Mouse (Mus musculus) kidney, postnatal 4 days (tissue): ENCODE results near the gene Gkap1.

Experiments
- DNase-seq, 2 experiments: peaks; one replicate each; pipeline ENCODE4 v3.0.0; 2021; ENCODE audit warnings: mixed read lengths in 2 of 2

The Gkap1 gene

DNA sequence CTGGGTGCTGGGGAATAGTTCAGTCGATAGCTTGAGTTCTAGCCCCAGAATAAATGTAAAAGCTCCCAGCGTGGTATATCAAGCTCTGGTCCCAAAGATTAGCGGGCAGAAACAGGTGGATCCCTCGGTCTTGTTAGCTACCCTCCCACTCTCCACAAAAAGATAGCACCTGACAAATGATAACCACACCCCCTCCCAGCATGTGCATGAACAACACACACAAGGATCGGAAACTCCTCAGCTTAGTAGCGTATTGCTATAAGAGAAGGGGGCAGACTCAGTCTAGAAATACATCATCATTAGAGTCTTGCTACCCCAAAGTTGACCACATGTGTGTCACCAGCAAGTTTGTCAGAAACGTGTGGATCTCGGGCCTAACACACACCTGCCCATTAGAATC is at the start of gene Gkap1:
Gene Gkap1 (minus strand): TSS at position 101 of the 400 bp plus-strand sequence.
- DNase-seq: no peak

DNA sequence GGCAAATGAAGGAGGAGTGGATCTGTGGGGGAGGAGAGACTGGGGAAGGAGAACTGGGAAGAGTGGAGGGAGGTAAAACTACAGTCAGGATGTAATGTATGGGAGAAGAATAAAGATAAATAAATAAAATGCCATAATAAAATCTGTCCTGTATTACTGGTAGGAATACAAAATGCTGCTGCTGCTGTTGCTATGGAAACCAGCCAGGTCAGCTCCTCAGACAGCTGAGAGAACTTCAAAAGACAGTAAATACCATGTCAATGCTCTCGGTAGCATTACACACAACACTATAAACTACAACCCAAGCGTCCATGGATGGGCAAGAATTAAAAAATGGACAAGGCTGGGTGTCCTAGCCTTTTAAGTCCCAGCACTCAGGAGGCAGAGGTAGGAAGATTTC is 42.3 kb upstream of the Gkap1 start:
- no peak for DNase-seq

DNA sequence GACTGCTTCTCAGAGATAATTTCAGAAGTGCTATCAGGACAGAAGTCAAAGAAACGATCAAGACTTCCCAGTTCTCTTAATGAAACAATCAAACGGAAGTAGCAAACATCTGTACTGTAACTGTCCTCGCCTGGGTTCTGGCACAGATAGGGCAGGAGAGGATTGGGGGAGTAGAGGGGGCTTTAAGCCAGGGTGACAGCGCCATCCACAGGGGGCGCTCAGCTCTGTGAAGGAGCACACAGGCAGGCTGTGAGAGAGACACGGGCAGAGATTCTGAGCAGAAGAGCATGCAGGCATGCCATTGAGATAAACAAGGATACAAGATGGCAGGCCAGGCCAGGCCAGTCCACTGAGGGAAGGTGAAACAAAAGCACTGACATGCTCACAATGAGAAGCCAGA is 39.5 kb upstream of the Gkap1 start:
- no peak for DNase-seq

DNA sequence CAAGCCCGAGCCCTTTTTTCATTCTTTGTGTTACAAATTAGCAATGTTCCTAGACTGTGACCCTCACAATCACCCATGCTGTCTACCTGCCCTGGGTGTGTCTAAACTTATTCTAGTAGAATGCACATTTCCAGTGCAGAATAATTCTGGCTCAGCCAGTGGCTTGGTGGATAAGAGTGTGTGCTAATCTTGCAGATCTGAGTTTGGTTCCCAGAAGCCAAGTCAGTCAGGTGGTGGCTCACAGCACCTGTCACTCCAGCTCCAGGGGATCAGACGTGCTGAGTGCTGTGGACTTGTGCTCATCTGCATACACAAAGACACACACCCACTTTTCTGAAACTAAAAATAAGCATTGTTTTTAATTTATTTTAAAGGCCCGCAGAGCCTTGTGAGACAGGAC is 38.3 kb upstream of the Gkap1 start:
- no peak for DNase-seq

DNA sequence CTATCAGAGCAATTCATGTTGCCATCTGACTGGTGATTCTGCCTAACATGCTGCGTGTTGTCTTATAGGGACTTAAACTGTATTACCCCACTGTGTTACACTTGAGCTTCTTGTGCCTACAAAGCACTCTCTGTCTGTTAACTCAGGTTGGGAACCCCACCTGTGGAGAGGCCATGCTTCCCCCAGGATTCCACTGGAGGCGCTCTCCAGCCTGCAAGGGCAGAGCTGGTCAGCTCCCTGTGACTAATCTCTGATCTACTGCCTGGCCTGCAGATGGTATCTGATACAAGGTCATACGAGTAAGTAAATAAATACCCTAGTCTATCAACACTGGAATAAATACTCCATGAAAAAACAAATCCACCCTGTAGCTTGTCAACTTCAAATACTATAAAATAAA is 35.9 kb upstream of the Gkap1 start:
- peak; percentile 25 to 43 for DNase-seq

DNA sequence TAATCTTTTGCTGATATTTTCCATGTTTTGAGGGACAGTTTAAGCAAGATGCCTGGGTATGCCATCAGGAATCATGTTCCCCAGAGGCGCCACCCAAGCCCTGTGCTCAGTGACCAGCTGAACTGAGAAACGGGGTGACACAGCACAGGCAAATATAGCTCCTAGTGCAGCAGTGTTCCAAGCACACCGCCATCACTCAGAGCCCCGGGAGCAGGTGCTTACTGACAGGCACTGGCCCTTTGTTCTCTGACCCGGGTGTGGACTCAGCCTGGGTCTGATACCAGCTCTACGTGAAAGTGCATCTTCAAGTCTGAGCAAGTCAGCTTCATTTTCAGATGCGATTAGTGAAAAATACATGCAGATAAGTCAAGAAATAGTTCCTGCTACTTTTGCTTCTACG is 34.0 kb upstream of the Gkap1 start:
- no peak for DNase-seq

DNA sequence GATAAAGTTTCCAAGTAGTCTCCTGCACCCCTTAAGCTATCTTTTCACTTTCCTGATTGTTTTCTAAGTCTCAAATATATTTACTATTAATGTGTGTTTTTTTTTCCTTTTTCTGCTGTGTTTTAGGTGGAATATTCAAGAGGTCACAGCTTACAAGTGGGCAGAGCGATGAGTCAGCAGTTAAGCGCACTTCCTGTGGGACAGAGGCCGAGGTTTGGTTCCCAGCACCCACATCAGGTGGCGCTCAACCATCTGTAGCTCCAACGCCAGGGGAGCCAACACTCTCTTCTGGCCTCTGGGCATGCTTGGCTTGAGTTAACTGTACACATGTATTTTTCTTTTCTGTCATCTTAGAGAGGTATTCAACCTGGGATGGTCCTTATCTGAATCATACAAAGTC is 32.0 kb upstream of the Gkap1 start:
- DNase-seq: no peak

DNA sequence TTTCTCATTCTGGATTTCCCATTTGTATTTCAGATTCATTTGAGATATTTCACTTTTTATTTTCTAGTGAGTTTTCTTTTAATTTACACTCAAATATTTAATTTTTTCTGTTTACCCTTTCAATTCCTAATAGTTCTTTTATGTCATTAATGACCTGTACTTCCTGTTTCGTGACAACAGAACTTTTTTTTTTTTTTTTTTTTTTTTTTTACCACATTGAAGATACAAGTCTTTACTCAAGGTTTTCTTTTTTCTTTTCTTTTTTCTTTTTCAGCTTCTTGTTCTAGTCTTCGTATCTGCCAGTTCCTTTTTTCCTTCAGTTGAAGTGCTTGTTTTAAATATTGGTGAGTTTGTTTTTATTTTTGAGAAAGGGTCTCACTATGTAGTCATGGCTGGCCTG is 29.7 kb upstream of the Gkap1 start:
- no peak for DNase-seq

DNA sequence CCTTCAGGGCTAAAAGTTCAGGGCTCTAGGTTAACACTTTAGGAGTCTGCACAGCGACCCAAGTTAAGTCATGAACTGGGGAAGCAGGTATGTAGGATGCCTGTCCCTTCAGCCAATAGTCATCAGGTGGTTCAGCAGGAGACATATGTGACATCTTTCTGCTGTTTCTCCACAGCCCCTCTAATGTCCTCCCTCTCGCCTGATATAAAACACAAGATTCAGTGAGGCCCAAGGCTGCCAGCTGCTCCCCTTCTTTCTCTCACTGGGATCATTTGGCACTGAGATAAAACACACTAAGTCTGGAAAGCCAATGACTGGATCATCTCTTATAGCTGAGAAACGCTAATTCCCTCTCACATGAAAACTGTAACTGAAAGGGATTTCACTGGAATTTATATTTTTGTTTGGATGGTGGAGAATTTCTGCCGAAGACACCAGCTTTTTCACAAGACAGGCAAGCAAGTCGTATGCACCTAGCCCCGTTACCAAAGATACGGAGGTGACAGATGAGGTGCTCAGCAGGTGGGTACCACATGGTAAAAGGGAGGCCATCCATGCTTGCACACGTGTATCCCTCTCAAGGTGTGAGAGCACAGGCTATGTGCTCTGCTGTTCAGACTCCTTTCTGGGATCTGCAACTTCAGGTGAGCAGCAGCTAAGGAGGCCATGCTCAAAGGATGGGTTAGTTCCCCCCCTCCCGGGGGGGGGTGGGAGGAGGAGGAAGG is 27.1 kb upstream of the Gkap1 start:
- DNase-seq: no peak

DNA sequence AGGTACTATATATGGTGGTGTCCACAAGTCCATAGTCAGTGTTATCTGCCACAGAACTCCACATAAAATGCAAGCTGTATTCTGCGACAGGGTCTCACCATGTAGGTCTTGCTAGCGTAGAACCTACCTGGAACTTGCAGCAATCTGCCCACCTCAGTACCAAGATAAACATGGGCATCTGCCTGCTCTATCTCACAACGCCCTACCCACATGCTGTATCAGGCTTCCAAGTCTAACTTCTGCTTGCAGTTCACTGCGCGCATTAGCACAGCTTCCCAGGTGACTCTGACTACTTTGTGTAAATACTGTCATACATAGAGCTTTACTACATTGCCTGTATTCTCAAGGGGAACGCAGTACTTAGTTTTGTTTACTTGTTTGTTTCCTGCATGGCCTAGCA is 26.5 kb upstream of the Gkap1 start:
- DNase-seq: no peak

DNA sequence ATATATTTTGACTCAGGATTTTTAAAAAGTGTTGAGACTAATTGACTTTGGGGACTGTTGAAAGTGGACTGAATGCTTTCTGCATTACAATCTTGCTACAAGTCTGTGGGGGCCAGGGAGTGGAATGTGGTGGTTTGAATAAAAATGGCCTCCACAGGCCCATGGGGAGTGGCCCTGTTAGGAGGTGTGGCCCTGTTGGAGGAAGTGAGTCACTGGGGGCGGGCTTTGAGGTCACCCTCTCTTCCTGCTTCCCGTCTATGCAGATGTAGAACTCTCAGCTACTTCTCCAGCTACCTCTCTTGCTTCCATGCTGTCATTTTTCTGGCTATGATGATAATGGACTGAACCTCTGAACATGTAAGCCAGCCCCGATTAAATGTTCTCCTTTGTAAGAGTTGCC is 23.3 kb upstream of the Gkap1 start:
- DNase-seq: no peak

DNA sequence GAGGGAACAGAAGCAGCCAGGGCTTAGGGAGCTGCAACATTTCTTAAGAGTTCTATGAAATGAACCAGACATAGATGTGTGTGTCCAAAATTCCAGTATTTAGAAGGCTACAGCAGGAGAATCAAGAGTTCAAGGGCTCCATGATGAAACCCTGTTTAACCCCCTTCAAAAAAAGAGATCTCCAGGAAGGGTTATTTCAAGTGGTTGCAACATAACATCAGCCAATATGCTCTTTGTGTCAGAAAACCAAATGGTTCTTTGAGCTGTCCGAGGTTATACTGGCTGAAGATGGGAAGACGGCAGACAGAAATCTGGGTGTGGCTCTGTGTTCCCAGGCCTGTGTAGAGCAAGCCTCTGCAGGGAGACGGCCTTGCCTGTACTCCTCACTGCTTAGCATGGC is 20.1 kb upstream of the Gkap1 start:
- no peak for DNase-seq

DNA sequence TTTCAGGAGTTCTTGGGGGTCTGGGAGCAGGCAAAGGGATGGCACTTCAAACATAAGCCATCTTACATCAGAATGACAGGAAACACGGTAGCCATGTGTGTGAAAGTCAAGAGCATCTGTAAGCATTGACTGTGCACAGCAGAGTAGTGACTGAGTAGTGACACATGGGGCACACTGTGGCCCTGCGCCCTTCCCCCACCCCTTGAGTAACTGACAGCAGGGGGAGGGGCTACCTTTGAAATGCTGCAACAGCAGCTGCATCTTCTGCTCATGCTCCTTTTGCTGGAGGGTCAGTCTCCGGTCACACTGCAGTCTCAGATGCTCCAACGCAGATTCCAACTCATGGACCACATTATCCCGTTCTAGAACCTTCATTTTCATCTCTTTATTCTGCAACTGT is 17.3 kb upstream of the Gkap1 start:
- DNase-seq: no peak

DNA sequence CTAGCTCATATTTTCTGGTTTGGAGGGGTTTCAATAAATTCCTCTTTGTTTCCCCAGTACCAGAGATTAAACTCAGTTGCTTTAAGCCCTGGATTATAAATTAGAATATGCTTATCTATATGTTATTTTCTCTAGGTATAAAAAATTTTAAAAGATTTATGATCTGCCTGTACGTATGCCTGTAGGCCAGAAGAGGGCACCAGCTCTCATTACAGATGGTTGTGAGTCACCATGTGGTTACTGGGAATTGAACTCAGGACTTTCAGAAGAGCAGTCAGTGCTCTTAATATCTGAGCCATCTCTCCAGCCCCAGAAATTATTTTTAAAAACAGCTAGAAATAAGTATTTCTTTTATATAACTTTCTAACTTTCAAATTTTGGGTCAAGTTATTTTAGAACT is 13.8 kb upstream of the Gkap1 start:
- no peak for DNase-seq

DNA sequence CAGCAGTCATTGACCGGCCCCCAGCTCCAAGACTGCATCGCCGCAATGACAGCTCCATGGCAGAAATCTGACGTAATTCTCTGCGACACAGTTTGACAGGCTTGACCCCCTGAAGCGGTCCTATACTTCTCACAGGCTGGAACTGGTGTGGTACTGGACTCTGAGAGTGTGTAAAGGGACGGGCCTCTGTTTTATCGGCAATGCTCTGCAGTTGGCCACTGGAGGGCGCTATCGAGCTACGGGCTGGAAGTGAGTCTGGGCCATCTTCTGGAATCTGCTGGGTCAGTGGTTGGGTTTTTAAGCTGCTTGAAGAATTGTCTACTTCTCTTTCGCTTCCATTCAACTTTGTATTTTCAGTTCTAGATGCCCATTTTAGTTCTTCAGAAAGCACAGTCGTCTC is 12.3 kb upstream of the Gkap1 start:
- peak; percentile 92 to 95 for DNase-seq

DNA sequence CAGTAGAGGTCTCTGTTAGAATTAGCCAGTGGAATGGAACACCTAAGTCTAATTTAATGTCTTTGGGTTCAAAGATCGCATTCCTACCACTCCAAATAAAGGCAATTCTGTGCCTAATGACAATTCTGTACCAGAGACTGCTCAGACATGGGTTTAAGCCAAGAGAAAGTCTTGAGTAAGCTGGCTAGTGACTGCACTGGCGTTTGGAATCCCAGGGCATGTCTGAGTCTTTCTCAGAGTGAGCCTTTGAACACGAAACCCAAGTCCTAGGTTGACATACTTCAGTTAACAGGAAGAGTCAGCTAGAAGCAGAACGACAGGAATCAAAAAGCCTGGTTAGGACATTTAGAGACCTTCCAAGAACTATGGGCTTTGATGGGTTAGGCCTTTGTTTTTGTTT is 8.0 kb upstream of the Gkap1 start:
- no peak for DNase-seq

DNA sequence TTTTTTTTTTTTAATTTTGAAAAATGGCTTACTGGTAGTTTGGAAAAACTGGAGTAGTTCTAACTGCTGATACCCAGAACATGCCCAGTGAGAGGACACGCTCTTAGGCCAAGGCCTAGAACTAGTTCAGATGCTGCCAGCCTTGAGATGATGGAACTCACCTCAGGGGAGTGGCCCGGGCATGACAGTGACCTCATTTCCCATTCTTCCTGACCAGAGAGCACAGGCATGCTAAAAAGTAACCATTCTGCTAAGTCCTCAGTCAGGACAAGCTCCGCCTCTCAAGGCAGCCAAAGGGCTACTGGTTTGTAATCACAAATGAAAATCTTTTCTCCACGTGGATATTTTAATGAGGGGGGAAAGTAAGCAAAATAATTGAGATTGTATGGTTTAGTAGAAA is 6.4 kb upstream of the Gkap1 start:
- DNase-seq: no peak

DNA sequence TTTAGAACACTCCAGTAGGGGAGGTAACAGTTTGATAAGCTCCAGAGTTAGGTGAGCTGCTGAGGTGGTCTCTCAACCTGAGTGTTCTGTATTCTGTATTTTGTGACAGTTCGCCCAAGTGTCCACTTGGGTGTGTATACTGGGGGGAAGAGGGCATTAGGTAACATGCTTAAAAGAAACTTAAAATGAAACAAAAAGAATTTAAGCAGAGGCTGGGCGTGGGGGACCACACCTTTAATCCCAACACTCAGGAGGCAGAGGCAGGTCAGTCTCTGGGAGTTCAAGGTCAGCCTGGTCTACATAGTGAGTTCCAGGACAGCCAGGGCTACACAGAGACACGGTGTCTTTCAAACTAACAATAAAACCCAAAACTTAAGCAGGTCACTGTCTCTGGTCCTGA is 5.0 kb upstream of the Gkap1 start:
- no peak for DNase-seq

DNA sequence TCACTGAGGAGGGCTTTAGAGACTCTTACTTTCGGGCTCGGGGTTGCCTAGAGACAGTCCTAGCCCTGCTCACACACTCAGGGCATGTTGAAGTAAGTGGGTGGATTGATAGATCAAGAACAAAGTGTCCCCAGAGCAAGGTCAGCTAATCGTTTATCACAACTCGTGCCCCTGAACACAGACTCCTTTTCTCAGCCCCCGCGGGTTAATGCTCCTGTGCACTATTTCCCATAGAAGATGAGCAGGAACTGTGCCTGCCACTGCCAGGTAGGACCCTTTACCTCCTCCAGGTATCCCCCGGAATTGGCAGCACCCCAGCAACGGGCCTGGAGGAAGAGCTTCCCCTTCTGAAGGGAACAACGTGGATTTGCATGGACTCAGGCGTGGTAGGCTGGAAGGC is 757 bp upstream of the Gkap1 start:
- DNase-seq: no peak

DNA sequence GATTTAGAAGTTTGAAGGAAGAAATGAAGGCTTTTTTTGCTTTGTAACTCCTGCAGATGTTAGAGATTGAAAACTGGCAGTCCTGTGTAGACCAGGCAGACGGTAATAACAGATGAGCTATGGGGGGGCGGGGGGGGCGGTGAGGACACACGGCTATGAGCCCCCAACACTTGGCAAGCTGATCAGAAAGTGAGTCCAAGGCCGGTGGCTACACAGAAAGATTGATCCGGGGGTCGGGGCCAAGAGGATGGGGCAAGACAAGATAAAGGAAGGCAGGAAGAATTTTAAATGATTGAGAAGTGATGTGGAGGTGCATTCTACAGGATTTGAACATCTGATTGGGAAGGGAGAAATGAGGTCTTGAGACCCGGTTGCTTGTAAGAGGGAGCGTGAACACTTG is 423 bp downstream of the Gkap1 start:
- DNase-seq: no peak

DNA sequence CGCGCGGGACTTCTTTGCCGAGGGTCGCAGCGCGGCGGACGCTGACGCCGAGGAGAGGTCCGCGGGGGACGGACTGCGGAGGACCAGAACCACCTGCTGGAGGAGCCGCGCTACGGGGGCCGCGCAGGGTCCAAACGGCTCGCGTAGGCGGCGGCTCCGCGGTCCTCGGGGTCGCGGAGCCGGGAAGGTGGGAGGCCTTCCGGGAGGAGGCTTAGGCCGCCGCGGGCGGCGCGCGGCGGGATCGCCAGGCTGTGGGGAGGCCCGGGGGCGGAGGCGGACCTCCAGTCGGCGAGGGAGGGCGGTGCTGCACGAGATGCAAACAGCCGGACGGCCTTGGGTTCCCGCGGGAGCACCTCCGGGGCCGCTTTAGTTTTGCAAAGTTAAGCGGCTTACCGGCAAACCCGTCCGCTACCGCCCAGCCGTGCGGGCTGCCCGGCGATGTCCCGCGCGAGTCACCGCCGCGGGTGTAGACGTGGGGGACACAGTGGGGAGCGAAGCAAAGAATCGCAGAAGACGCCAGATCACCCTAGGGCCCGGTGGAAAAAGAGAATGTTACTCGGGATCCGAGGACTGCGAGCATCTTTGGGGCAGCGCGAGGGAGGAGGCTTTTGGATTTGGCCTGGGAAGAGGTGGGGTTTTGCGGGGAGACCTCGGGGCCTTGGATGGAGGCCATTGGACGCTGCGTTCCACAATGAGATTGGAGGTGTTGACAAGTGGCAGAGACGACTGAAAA is 1.1 kb downstream of the Gkap1 start:
- peak; percentile 84 to 89 for DNase-seq

DNA sequence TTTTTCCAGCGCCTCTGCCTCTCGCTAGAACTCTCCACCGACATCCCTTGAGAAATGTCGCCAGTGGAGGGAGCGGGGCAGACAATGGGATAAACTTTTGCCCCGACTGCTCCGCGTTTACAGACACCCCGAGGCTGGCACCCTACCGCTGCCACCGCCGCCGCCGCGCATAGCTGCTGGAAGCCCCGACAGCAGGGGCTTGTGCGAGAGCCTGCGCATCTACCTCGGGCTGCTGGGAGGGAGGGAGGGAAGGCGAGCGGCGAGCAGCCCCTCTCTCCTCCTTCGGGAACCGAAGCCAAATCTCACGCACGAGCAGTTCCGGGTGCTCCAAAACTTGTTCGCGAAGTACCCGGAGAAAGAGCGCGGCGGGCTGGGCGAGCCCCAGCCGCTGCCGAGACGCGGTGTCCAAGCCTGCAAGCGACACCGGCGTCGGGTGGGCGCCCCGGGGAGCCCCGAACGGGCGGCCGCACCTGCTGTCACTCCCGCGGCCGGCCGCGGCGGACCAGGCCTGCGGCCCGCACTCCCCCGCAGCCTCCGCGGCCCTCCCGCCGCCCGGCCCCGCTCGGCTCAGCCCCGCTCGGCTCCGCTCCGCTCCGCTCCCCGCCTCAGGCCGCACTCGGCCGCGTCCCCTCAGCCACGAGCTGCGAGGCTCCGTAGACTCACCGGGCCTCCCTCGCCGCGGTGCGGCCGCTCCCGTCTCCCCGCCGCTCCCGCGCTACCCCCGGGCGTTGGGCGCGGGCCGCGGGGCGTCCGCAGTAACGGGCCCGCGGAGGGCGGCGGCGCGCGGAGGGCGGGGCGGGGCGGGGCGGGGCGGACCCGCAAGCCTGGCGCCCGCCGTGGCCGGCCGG is 1.9 kb downstream of the Gkap1 start:
- peak; percentile 62 to 68 for DNase-seq

DNA sequence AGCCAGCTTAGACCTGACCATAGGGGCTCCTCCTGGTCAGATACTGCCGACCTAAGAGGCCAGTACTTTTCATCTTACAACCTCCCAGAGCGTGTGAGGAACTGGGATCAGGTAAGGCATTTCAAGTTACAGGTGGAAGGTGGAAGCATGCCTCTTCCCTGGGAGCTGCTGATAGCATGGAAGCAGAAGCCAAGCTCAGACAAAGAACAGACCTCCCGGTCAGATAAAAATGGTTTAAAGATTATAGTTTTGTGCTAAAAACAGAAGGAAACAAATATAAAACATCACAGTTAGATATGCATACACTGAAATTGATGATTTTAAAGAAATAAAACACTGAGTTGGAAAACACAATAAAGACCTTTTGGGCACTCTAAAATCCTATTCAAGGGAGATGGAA is 8.6 kb downstream of the Gkap1 start:
- DNase-seq: no peak

DNA sequence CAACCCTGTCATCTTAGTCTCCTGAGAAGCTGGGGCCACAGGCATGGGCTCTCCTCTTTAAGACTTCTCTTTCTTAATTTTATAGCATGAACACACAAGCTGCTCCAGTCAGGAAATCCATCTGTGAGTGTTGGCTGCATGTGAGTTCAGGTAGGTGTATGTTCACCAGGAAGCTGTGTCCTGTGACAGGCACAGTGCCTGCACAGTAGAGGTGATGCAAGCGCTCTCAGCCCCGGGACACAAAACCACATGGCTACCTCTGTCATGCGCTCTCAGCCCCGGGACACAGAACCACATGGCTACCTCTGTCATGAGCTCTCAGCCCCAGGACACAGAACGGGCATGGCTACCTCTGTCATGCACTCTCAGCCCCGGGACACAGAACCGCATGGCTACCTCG is 12.0 kb downstream of the Gkap1 start:
- DNase-seq: no peak
